Mouse (Mus musculus): ENCODE data around the gene Magi2. TPM values are rescaled to one million over a fixed set of nuclear protein-coding genes. Genes with fewer than 3 reads are reported as not detected.

Gene Magi2
- polyA plus RNA-seq, 1 experiment from 2014 or later = 7.3 TPM

DNA sequence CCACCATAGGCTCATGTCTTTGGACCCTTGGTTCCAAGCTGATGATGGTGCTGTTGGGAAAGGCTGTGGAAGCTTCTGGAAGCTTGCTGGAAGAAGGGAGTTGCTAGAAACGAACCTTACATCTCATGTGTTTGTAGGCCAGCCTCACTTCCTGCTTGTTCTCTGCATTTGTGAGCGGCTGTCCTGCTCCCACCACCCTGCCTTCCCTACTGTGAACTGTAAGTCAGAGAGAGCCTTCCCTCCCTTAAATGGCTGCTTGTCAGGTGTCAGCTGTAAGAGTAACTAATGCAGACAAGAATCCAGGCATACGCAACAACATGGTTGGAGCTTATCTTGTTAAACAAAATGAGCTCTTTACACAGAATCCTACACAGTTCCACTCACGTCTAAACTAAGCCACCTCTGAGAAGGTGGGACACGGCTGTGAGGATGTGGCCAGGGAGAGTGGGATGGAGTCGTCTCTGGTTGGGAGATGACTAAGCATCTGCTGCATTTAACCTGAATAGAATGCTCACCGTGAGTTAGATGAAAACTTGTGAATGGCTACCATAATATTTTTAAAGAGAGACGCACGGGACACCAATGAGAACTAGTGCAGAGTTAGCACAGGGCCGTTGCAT, 1442.0 kb downstream of the Magi2 start:
- H3K36me3 ChIP-seq (ENCODE audit: control insufficient read depth, insufficient read depth, low read length) = no peaks in the 10 kb centered on the region
- no peak for ATAC-seq (ENCODE audit: insufficient number of reproducible peaks, insufficient read depth, low FRiP score, low read depth)
- 78% methylated on average over 10 of the region's 10 CpGs for WGBS
- no peak overlapping the region for H3K9ac ChIP-seq (replicated peaks; ENCODE audit: low read depth, low read length)
- no peak overlapping the region for H3K4me3 ChIP-seq (ENCODE audit: low read depth, low read length)
- H3K4me1 ChIP-seq (ENCODE audit: control insufficient read depth, insufficient read depth, low read length) = no peaks in the 10 kb centered on the region
- H3K9me3 ChIP-seq (ENCODE audit: control insufficient read depth, low read depth, low read length) = no peaks in the 10 kb centered on the region
- H3K27me3 ChIP-seq (ENCODE audit: control insufficient read depth, insufficient read depth, low read length) = no peaks in the 10 kb centered on the region
- no peak overlapping the region for H3K4me2 ChIP-seq (replicated peaks; ENCODE audit: low read depth, low read length)
- H3K27ac ChIP-seq (ENCODE audit: low read length) = no peak overlapping the region

GRCm38 (mm10) chr5:20669456-20669855, 1442.6 kb downstream of the Magi2 start:
- H3K4me2 ChIP-seq (replicated peaks; ENCODE audit: low read depth, low read length) = no peak overlapping the region
- H3K9me3 ChIP-seq (ENCODE audit: control insufficient read depth, low read depth, low read length) = no peaks in the 10 kb centered on the region
- no peaks in the 10 kb centered on the region for H3K27me3 ChIP-seq (ENCODE audit: control insufficient read depth, insufficient read depth, low read length)
- no peak overlapping the region for H3K9ac ChIP-seq (replicated peaks; ENCODE audit: low read depth, low read length)
- ATAC-seq (ENCODE audit: insufficient number of reproducible peaks, insufficient read depth, low FRiP score, low read depth) = no peak
- no peak overlapping the region for H3K4me3 ChIP-seq (ENCODE audit: low read depth, low read length)
- H3K36me3 ChIP-seq (ENCODE audit: control insufficient read depth, insufficient read depth, low read length) = no peaks in the 10 kb centered on the region
- H3K4me1 ChIP-seq (ENCODE audit: control insufficient read depth, insufficient read depth, low read length) = no peaks in the 10 kb centered on the region
- WGBS = 84% methylated on average over 5 of the region's 5 CpGs
- H3K27ac ChIP-seq (ENCODE audit: low read length) = no peak overlapping the region

GRCm38 (mm10) chr5:20671826-20672225, 1445.0 kb downstream of the Magi2 start:
- H3K9me3 ChIP-seq (ENCODE audit: control insufficient read depth, low read depth, low read length) = no peaks in the 10 kb centered on the region
- no peak overlapping the region for H3K9ac ChIP-seq (replicated peaks; ENCODE audit: low read depth, low read length)
- no peaks in the 10 kb centered on the region for H3K36me3 ChIP-seq (ENCODE audit: control insufficient read depth, insufficient read depth, low read length)
- no peaks in the 10 kb centered on the region for H3K27me3 ChIP-seq (ENCODE audit: control insufficient read depth, insufficient read depth, low read length)
- 0 out of 2 replicates have a peak, but pooled peaks cover 4% of the 10 kb centered on the region for H3K4me1 ChIP-seq (ENCODE audit: control insufficient read depth, insufficient read depth, low read length)
- no peak for ATAC-seq (ENCODE audit: insufficient number of reproducible peaks, insufficient read depth, low FRiP score, low read depth)
- WGBS = 37% methylated on average over 1 of the region's 1 CpGs
- H3K4me2 ChIP-seq (replicated peaks; ENCODE audit: low read depth, low read length) = no peak overlapping the region
- H3K4me3 ChIP-seq (ENCODE audit: low read depth, low read length) = no peak overlapping the region
- H3K27ac ChIP-seq (ENCODE audit: low read length) = no peak overlapping the region

GRCm38 (mm10) chr5:20674523-20674922, 1447.7 kb downstream of the Magi2 start:
- Histone ChIP-seq H3K9me3 (ENCODE audit: control insufficient read depth, low read depth, low read length) (no peaks in the 10 kb centered on the region), H3K27me3 (ENCODE audit: control insufficient read depth, insufficient read depth, low read length) (no peaks in the 10 kb centered on the region), H3K4me2 (replicated peaks; ENCODE audit: low read depth, low read length) (no peak overlapping the region), H3K9ac (replicated peaks; ENCODE audit: low read depth, low read length) (no peak overlapping the region), H3K27ac (ENCODE audit: low read length) (no peak overlapping the region), H3K4me3 (ENCODE audit: low read depth, low read length) (no peak overlapping the region), H3K36me3 (ENCODE audit: control insufficient read depth, insufficient read depth, low read length) (no peaks in the 10 kb centered on the region), H3K4me1 (ENCODE audit: control insufficient read depth, insufficient read depth, low read length) (0 out of 2 replicates have a peak, but pooled peaks cover 4% of the 10 kb centered on the region)
- WGBS = 63% methylated on average over 8 of the region's 8 CpGs
- no peak for ATAC-seq (ENCODE audit: insufficient number of reproducible peaks, insufficient read depth, low FRiP score, low read depth)

DNA sequence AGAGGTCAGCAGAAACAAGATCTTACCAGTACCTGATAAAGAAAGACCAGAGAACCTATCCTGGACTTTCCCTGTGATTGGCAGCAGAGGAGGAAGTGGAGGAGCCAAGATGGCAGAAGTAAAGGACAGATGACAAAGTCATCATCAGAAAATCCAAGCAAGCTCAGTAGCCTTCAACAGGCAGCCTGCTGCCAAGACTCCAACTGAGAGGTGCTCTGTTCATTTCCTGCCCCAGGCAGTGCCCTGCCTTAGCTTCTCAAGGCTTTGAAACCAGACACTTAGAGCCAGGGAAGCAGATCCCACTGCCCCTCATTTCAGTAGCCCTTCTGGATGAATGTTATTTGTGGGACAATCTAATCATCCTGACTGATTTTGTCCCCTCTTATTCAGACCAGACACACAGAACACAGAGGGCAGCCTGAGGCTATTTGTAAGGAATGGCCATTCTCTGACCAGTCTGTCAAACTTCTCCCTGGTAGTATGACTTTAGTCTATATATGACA, 1448.4 kb downstream of the Magi2 start:
- no peak overlapping the region for H3K4me3 ChIP-seq (ENCODE audit: low read depth, low read length)
- no peak overlapping the region for H3K9ac ChIP-seq (replicated peaks; ENCODE audit: low read depth, low read length)
- H3K27ac ChIP-seq (ENCODE audit: low read length) = no peak overlapping the region
- no peaks in the 10 kb centered on the region for H3K36me3 ChIP-seq (ENCODE audit: control insufficient read depth, insufficient read depth, low read length)
- 0 out of 2 replicates have a peak, but pooled peaks cover 4% of the 10 kb centered on the region for H3K4me1 ChIP-seq (ENCODE audit: control insufficient read depth, insufficient read depth, low read length)
- no peaks in the 10 kb centered on the region for H3K27me3 ChIP-seq (ENCODE audit: control insufficient read depth, insufficient read depth, low read length)
- ATAC-seq (ENCODE audit: insufficient number of reproducible peaks, insufficient read depth, low FRiP score, low read depth) = no peak
- H3K9me3 ChIP-seq (ENCODE audit: control insufficient read depth, low read depth, low read length) = no peaks in the 10 kb centered on the region
- no peak overlapping the region for H3K4me2 ChIP-seq (replicated peaks; ENCODE audit: low read depth, low read length)

GRCm38 (mm10) chr5:20676193-20676871, 1449.5 kb downstream of the Magi2 start:
- no peak overlapping the region for H3K4me3 ChIP-seq (ENCODE audit: low read depth, low read length)
- peak; percentile 59; the same call in 1 of the 2 replicates for ATAC-seq (ENCODE audit: insufficient number of reproducible peaks, insufficient read depth, low FRiP score, low read depth)
- WGBS = 15% methylated on average over 7 of the region's 7 CpGs

DNA sequence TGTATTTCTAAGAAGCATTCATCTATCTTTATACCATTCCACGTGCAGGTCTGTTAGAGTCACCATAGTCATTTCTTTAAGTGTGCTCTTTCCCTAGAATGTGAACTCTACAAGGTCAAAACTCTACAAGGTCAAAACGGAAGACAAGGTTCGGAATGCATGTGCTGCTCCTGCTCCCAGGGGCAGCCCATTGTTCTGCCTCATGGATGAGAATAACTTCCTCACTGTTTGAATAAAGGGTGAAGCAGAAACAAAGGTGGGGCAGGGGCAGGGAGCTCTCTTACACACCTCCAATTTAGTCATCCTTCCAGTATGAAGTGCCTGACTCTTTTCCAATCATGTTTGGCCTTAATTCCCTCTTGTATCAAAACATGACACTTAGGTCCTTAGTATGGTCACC, 1450.4 kb downstream of the Magi2 start:
- no peak overlapping the region for H3K4me2 ChIP-seq (replicated peaks; ENCODE audit: low read depth, low read length)

More at GRCm38 (mm10) chr5:20676193-20676871, 1449.5 kb downstream of the Magi2 start:
- no peaks in the 10 kb centered on the region for H3K9me3 ChIP-seq (ENCODE audit: control insufficient read depth, low read depth, low read length)
- no peak overlapping the region for H3K9ac ChIP-seq (replicated peaks; ENCODE audit: low read depth, low read length)
- H3K36me3 ChIP-seq (ENCODE audit: control insufficient read depth, insufficient read depth, low read length) = no peaks in the 10 kb centered on the region
- H3K27ac ChIP-seq (ENCODE audit: low read length) = no peak overlapping the region; the same call in 1 of the 2 replicates
- H3K4me1 ChIP-seq (ENCODE audit: control insufficient read depth, insufficient read depth, low read length) = 0 out of 2 replicates have a peak, but pooled peaks cover 4% of the 10 kb centered on the region
- no peak overlapping the region for H3K4me2 ChIP-seq (replicated peaks; ENCODE audit: low read depth, low read length)
- H3K27me3 ChIP-seq (ENCODE audit: control insufficient read depth, insufficient read depth, low read length) = no peaks in the 10 kb centered on the region

GRCm38 (mm10) chr5:20678573-20678972, 1451.7 kb downstream of the Magi2 start:
- WGBS = 72% methylated on average over 3 of the region's 3 CpGs
- H3K27me3 ChIP-seq (ENCODE audit: control insufficient read depth, insufficient read depth, low read length) = no peaks in the 10 kb centered on the region

More for the DNA sequence above, 1450.4 kb downstream of the Magi2 start:
- WGBS = 60% methylated on average over 3 of the region's 3 CpGs
- Histone ChIP-seq H3K9me3 (ENCODE audit: control insufficient read depth, low read depth, low read length) (no peaks in the 10 kb centered on the region), H3K36me3 (ENCODE audit: control insufficient read depth, insufficient read depth, low read length) (no peaks in the 10 kb centered on the region), H3K4me3 (ENCODE audit: low read depth, low read length) (no peak overlapping the region), H3K4me1 (ENCODE audit: control insufficient read depth, insufficient read depth, low read length) (0 out of 2 replicates have a peak, but pooled peaks cover 4% of the 10 kb centered on the region), H3K27ac (ENCODE audit: low read length) (no peak overlapping the region), H3K9ac (replicated peaks; ENCODE audit: low read depth, low read length) (no peak overlapping the region), H3K27me3 (ENCODE audit: control insufficient read depth, insufficient read depth, low read length) (no peaks in the 10 kb centered on the region)
- no peak for ATAC-seq (ENCODE audit: insufficient number of reproducible peaks, insufficient read depth, low FRiP score, low read depth)

More at GRCm38 (mm10) chr5:20678573-20678972, 1451.7 kb downstream of the Magi2 start:
- Histone ChIP-seq H3K9me3 (ENCODE audit: control insufficient read depth, low read depth, low read length) (no peaks in the 10 kb centered on the region), H3K4me1 (ENCODE audit: control insufficient read depth, insufficient read depth, low read length) (0 out of 2 replicates have a peak, but pooled peaks cover 4% of the 10 kb centered on the region), H3K27ac (ENCODE audit: low read length) (no peak overlapping the region), H3K4me2 (replicated peaks; ENCODE audit: low read depth, low read length) (no peak overlapping the region), H3K4me3 (ENCODE audit: low read depth, low read length) (no peak overlapping the region), H3K9ac (replicated peaks; ENCODE audit: low read depth, low read length) (no peak overlapping the region), H3K36me3 (ENCODE audit: control insufficient read depth, insufficient read depth, low read length) (no peaks in the 10 kb centered on the region)
- no peak for ATAC-seq (ENCODE audit: insufficient number of reproducible peaks, insufficient read depth, low FRiP score, low read depth)

All from stomach, embryonic 14.5 days (tissue).